Mouse (Mus musculus): ENCODE results near the gene Mmp25.

The Mmp25 gene

DNA sequence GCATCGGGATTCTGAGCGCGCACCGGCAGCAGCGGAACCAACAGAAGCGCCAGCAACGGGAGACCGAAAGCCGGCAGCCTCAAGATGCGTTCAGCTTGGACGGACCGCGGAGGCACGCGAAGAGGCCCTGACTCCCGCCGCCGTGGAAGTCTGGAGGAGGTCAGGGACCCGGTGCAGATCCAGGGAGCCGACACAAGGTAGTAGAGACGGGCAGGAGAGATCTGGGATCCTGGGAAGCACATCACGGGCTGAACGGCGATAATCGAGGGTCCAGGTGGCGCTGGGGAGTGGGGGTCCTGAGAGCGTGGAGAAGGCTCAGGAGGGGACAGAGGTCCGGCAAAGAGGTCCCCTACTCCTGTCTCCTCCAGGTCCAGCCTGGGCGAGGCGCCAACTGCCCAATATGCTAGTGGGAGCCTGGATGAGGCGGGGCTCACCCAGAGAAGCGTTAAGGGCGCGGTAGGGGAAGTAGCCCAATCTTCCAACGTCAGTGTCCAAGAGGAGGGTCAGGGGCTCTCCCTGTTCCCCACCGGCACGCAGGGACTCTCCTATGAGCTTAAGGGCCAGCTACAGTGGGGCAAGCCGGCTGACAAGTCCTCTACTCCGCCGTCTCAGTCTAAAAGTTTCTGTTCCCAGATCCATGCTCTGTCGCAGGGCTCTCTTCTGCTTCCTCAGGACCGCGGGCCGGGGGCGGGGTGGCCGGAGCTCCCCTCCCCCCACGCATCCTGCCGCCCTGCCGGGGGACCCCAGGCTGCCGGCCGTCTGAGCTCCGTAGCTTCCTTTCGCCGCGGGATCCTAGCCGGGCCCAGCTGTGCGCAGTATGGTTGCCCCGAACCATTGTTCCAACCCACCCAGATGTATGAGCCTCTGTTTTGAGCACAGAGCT is at the start of gene Mmp25:
Gene Mmp25, minus strand, starts transcription at position 665 of the 883 bp plus-strand sequence.
- TF ChIP-seq GATA4 (IDR thresholded peaks at IDR 0.05; ENCODE audit: insufficient replicate concordance, low read length): no peak

DNA sequence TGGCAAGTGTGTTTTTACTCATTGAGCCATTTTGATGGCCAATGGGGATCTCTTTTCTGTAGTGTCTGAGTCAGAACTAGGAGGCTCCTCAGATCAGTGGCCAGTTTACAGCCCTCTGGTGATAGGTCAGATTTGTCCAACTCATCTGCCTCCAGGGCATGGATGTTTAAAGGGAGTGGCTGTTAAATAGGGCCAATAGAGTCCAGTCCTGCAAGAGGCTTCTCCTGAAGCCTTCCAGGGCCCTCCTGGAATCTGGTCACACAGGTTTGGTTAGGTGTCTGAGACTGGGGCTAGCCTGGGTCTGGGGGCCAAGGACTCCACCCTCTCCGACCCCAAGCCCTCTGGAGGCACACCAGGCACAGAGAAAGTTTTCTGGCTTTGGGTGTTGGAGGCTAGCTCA is 49.4 kb upstream of the Mmp25 start:
- no peak for TF ChIP-seq GATA4 (IDR thresholded peaks at IDR 0.05; ENCODE audit: insufficient replicate concordance, low read length)

DNA sequence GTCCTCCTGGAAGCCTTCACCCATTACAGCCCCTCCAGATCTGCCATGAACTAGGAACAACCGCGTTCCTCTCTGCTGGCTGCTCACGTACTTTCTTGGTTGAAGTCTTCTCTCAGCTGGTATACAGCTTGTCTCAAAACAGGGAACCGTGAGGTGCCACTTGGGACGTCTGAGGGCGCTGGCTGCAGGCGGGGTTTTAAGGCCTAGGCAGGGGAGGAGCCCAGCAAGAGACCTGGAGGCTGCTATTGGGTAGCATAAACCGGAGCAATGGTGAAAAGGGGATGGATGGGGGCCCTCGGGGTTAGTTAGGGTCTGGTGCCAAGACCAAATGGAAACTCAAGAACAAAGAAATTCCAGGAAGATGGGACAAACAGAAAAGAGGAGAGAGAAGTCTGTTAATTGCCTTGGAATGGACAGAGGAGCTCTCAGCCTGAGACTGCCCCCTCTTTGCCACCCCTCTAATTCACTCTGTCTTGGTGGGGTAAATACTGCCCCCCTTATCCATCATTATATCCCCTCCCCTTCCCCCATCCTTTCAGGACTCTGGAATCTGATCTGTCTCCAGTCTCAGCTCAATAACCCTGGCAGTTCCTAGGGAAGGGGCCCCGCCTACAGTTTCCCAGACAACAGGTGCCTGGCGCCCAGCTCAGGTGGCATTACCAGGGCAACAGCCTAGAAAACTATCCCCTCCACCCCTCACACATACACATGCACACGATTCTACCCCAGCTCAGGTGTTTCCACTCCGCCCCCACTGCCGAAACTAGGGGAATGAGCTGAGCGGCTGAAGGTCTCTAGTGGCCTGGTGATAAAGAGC is 39.0 kb upstream of the Mmp25 start, which contains the start of gene Cldn9:
Gene Cldn9, minus strand, starts transcription at position 171 of the 817 bp plus-strand sequence.
- TF ChIP-seq GATA4 (IDR thresholded peaks at IDR 0.05; ENCODE audit: insufficient replicate concordance, low read length): no peak

DNA sequence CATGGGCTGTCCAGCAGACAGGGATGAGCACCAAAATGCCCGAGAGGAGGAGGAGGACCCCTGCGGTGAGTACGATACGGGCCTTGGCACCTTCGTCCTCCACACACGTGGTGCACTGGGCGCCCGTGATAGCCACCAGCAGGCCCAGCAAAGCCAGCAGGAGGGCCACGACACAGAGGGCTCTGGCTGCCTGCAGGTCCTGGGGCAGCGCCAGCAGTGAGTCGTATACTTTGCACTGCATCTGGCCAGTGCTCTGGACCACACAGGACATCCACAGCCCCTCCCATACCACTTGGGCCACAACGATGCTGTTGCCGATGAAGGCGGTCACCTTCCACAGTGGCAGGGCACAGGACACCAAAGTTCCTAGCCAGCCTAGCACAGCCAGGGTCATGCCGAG is 38.1 kb upstream of the Mmp25 start:
- no peak for TF ChIP-seq GATA4 (IDR thresholded peaks at IDR 0.05; ENCODE audit: insufficient replicate concordance, low read length)

DNA sequence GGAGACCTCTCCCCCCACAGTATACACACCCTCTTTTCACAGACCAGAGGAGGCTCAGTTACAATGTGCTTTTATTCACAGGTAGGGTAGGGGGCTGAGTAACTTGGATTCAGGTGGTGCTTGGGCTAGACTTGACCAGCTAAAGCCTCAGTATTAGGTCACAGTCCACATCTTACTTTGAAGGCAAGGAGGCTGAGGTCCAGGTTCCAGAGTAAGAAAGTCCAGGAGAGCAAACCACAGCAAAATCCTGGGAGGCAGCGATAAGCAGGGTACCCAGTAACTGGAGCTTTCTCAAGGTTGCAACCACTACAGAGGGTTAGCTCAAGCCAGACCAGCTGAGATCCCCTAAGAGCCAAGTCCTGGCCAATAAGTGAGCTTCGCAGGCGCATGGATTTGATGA is 37.5 kb upstream of the Mmp25 start:
- TF ChIP-seq GATA4 (IDR thresholded peaks at IDR 0.05; ENCODE audit: insufficient replicate concordance, low read length): no peak

DNA sequence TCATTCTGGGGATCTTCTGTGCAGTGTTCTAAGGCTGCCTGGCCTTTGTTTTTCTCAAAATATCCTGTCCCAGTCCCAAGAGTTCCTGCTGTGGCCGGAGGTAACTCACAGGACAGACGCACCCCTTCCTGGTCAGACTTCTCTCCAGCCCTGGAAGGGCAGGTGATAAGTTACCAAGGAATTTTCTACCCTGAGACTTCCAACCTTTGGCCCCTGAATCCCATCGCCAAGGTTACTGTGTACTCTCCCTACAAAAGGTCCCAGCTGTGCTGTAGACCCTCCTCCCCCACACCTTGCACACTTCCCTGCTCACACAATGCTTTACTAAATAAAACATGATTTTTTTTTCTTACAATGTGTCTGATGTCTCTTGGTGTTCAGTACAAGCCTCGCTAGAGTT is 37.0 kb upstream of the Mmp25 start:
- TF ChIP-seq GATA4 (IDR thresholded peaks at IDR 0.05; ENCODE audit: insufficient replicate concordance, low read length): no peak

DNA sequence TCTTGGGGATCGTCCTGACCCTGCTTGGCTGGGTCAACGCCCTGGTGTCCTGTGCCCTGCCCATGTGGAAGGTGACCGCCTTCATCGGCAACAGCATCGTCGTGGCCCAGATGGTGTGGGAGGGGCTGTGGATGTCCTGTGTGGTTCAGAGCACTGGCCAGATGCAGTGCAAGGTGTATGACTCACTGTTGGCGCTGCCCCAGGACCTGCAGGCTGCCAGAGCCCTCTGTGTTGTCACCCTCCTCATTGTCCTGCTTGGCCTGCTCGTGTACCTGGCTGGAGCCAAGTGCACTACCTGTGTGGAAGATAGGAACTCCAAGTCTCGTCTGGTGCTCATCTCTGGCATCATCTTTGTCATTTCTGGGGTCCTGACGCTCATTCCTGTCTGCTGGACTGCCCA is 36.0 kb upstream of the Mmp25 start:
- TF ChIP-seq GATA4 (IDR thresholded peaks at IDR 0.05; ENCODE audit: insufficient replicate concordance, low read length): no peak

DNA sequence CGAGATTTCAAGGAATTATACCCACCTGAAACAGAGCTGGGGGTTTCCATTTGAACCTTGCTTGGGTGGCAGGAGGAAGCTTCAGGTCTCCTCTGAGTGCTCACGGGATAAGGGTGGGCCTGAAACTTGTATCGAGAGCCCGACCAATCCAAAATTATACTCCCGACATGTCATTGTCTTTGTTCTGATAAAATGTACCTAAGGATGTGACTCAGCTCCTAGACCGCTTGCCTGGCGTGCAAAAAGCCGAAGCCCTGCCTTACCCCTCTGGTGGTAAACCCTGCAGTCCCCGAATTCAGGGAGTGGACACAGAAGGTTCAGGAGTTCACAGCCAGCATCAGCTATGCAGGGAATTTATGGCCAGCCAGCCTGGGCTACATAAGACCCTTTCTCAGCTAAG is 35.3 kb upstream of the Mmp25 start:
- TF ChIP-seq GATA4 (IDR thresholded peaks at IDR 0.05; ENCODE audit: insufficient replicate concordance, low read length): no peak

DNA sequence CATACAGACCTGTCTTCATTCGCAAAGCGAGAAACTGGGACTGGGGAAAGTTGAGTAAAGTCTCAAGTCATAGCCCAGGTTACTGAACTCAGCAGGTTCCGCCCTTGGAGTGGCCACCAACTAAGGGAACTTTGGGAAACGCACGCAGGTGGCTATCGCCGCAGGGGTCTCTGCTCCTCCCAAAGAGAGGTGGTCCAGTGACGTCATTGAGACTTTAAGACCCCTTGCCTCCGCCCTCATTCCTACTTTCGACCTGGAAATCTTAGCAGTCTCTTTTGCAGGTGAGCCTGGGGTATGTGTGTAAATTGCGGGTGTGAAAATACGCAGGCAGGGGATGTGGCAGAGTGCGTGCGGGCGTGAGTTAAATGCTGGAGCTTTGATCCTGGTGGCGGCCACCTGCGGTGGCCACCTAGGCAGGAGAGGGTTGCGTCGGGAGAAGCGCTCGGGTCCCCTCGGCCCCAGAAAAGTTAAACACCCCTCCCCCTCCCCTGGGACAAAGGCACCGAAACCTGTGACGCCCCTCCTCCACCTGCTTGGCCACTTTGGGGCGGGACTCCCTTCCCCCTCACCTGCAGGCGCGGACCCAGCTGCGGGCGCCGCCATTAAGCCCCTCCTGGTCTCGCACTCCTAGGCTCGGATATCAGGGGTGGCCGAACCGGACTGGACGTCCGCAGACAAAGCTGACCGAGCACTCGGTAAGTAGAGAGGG is 34.2 kb upstream of the Mmp25 start, which contains the start of gene Cldn6:
Gene Cldn6, plus strand, starts transcription at position 123 of the 709 bp plus-strand sequence.
- no peak for TF ChIP-seq GATA4 (IDR thresholded peaks at IDR 0.05; ENCODE audit: insufficient replicate concordance, low read length)

DNA sequence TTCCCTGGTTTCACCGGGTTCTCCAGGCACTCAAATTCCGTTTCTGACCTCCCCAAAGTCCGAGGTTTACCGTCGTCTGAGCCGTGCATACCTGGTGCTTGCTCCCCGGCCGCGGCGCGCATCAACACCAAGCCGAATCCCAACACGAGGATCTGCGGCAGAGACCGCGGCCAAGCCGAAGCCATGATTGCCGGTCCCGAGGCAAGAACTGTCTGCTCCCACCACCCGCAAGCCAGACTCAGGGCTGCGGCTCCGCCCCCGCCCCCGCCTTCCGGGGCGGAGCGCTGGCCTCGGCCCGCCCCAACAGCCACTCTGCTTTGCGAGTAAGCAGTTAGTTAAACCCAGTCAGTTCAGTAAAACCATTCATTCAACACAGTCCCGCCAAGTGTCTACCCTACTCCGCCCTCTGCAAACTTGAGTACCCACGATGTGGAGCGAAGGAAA is 32.2 kb upstream of the Mmp25 start, which contains the start of gene Tnfrsf12a:
Gene Tnfrsf12a, minus strand, starts transcription at position 233 of the 444 bp plus-strand sequence.
- TF ChIP-seq GATA4 (IDR thresholded peaks at IDR 0.05; ENCODE audit: insufficient replicate concordance, low read length): no peak

DNA sequence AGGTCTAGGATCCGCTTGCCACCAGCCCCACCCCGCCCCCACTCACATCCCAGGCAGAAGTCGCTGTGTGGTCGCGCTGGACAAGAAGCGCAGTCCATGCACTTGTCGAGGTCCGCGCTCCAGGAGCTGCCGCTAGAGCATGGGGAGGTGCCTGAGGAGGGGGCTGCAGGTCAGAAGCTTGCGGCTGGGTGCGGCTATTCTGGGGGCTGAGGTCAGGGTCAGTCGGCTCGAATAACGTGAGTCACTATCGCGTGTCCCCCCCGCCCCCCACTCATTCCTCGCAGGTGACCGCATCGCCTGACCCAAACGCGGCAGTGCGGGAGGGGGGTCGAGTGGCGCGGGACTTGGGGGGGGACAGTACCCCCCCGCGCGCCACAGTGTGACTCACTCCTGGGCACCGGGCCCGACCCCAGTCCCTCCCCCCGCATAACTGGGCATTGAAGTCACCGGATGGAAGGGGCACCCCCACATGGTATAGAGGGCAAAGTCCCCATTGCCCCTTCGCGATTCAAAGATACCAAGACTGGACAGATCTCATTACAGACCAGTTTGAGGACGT is 31.5 kb upstream of the Mmp25 start:
- TF ChIP-seq GATA4 (IDR thresholded peaks at IDR 0.05; ENCODE audit: insufficient replicate concordance, low read length): no peak

DNA sequence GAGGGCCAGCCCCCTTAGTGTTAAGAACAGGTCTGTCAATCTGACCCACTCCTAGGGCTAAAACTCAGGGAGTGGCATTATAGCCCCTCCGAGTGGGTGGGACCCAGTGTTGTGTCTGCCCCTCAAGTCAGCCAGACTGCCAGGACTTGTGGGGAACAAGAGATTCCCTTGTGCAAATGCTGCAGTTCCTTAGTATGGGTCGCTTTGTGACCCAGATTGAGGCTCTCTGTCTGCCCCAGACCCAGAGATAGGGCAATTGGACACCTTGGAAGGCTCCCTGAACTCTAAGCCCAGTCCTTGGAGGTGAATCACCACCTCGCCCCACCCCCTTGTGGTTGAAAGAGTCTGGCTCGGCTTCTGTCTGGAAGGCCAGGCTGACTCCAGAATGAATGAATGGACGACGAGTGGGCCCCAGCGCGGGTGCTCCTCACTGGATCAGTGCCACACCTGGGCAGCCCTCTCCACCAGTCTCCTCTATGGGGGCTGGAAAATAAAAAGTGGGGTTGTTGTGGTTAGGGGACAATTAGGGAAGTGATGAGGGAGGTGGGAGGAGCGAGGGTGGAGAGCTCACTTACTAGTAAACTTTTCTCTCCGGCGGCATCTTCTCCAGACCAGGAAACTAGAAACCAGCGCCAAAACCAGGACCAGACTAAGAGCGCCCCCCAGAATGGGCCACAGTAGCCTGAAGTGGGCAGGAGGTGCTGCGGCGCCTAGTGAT is 30.6 kb upstream of the Mmp25 start:
- TF ChIP-seq GATA4 (IDR thresholded peaks at IDR 0.05; ENCODE audit: insufficient replicate concordance, low read length): no peak

DNA sequence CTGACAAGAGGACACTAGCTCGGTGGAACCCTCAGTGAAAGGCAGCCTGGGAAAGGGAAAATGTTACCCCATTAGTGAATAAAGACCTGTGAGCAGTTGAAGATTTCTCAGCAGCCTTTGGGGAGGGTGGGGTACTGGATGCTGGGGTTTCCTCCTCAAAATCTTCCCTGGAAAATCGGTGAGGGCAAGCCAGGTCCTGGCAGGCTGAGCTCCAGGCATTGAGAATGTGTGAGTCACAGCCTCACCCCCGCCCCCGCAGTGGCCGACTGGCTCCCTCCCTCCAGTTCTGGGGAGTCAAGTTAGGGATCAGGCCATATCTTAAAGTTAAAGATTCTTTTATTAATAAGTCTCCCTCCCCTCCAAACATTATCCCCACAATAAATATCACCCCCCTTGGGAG is 30.1 kb upstream of the Mmp25 start:
- TF ChIP-seq GATA4 (IDR thresholded peaks at IDR 0.05; ENCODE audit: insufficient replicate concordance, low read length): no peak

DNA sequence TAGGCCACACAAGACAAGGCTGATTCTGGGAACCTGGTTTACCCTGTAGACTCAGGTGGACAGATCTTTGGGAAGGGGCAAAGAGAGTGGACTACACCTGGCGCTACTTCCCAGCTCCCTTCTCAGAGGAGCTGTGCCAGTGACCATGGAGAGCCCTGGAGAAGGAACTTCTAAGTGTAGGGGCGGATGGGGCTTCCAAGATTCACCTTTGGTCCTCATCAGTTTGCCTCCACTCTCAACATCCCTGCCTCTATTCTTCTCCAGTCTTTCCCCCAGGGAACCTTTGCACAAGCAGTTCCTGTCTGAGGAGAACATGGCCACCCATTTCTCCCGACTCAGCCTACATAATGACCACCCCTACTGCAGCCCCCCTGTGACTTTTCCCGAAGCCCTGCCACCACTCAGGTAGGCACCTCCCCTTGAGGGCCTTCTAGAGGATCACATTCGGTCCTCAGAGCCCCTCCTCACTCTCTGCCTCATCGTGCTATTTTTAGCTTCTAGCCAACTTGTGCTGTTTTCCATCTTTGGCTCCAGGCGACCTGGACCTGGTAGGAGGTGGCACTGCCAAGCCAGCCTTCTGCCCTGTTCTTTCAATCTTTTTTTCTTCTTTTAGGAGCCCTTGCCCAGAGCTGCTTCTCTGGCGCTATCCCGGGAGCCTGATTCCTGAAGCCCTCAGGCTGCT is 29.3 kb upstream of the Mmp25 start:
- TF ChIP-seq GATA4 (IDR thresholded peaks at IDR 0.05; ENCODE audit: insufficient replicate concordance, low read length): no peak
